Mouse (Mus musculus) gastrocnemius, postnatal 10 days (tissue): Measurements from ENCODE around the gene Akr1c19. TPM values are rescaled to one million over a fixed set of nuclear protein-coding genes. Genes with fewer than 3 reads are reported as not detected.
"Not testable (repeated sequence)": the region's sequence is repeated elsewhere in the genome, so short reads cannot be mapped to it uniquely, and the experiment has no call there.

Experiments used
- DNase-seq: peaks from one replicate; pipeline ENCODE4 v3.0.0; 2021; ENCODE audit warnings: mixed read lengths
- long read RNA-seq, 2 experiments: library from polyadenylated mRNA; stranded (forward); transcript quantifications; one replicate each; pipeline ENCODE4 v2.0.0; 2021
- total RNA-seq, 2 experiments: library from RNA; stranded (reverse); gene quantifications; 2 replicates each; pipeline ENCODE4 v1.2.3; 2021

Gene Akr1c19
- under 1 TPM; 0.20 to 0.47 TPM for total RNA-seq
- long read RNA-seq, experiment 1: 0 reads
- long read RNA-seq, experiment 2: 0 reads

DNA sequence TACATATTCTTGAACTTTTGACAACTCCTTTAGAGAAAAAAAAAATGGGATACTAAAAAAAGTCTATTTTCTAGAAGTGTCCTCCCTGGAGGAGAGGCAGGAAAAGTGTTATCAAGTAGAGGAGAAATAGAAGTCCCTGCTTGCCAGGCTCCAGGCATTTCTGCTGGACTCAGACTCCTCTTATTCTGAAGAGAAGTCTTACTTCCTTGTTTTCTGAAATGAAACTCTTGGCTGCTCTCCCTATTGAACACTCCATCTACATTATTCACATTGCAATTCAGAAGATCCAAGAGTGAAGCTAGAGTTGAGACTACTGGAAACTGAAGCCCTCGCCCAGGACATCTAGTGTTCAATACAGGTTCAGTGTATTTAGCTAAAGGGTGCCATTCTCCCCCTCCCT is at the start of gene Akr1c19:
TSS of gene Akr1c19 (plus strand) at position 260 of the 400 bp plus-strand sequence.
- DNase-seq: no peak

DNA sequence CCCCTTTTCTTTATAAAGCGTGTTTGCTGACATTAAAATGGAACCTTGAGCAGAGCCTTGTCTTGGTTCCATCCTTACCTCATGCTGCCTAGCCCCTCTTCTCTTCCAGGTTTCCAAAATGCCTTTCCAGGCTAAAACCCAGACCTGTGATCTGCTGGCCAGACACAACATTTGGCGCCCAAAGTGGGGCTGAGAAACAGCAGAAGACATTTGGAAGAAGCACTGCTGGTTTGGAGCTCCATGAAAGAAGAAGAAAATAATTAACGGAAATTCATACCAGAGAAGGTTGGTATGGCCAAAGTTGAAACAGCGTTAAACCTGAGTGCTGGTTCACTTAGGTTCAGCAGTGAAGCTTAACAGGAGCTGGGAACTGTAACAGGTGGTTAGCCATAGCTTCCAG is 47.2 kb upstream of the Akr1c19 start:
- not testable (repeated sequence) for DNase-seq

GRCm38 (mm10) chr13:4183116-4183515 is 45.4 kb upstream of the Akr1c19 start:
- no peak for DNase-seq

GRCm38 (mm10) chr13:4186641-4187411 is 41.7 kb upstream of the Akr1c19 start:
- DNase-seq: not testable (repeated sequence)

- no peak for DNase-seq
Observed at GRCm38 (mm10) chr13:4188174-4188573, 40.3 kb upstream of the Akr1c19 start.

- DNase-seq: no peak
Observed at GRCm38 (mm10) chr13:4190904-4191303, 37.6 kb upstream of the Akr1c19 start, which contains the start of gene Akr1c13. TSS of gene Akr1c13 (plus strand) at chr13:4191150.

GRCm38 (mm10) chr13:4192511-4192910 is 36.0 kb upstream of the Akr1c19 start:
- no peak for DNase-seq

- no peak for DNase-seq
Observed at GRCm38 (mm10) chr13:4206147-4206903, 22.2 kb upstream of the Akr1c19 start.

- no peak for DNase-seq
Observed at GRCm38 (mm10) chr13:4211560-4212299, 16.8 kb upstream of the Akr1c19 start.

- DNase-seq: no peak
Observed at GRCm38 (mm10) chr13:4212309-4212708, 16.2 kb upstream of the Akr1c19 start.

- DNase-seq: not testable (repeated sequence)
Observed at GRCm38 (mm10) chr13:4215496-4215895, 13.0 kb upstream of the Akr1c19 start.

- DNase-seq: no peak
Observed at GRCm38 (mm10) chr13:4230841-4231623, 2.5 kb downstream of the Akr1c19 start.

DNA sequence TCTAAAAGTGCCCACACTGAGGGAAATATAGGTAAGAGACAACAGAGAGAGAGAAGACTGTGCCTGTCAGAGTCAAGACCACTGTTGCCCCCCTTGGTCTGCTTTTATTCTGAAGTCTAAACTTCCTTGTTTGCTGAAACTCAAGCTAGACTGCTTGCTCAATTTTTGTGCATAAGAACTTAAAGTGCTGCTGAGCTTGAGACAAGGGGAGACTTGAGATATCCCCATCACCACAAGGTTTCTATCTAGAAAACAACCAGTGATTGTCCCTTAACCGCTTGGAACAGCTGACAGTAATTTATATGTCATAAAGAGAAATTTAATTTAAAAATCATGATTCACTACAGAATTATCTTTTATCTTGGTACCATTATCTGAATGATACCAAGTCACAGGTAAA is 4.6 kb downstream of the Akr1c19 start:
- no peak for DNase-seq

- DNase-seq: no peak
Observed at GRCm38 (mm10) chr13:4233536-4234172, 5.2 kb downstream of the Akr1c19 start.

DNA sequence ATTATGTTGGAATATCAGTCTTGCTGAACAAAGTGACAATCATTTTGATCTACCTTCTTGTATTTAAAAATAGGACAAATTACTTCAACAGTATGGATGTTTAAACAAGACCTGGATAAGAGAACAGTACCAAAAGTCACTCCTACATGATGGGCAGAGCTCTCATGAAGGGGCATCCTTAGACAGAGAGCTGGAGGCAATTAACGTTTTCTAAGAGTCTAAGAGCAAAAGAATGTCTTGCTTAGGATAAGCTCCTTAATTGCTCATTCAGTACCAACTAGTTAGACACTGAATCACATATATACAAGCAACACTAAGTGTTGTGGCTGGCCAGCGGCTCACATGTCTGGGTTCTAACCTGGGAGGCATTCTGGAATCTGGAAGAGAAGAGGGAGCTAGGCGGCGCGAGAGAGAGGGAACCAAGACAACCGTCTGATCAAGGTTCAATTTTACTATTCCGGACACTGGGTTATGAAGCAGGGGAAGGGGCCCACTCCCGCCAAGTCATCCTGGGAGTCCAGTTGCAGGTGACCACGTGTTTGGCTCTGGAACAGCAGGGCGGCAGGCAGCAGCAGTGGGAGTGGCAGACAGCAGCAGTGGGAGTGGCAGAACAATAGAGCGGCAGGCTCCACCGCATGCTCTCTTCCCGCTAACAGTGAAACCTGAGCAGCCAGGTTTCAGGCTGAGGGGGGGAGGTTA is 16.5 kb downstream of the Akr1c19 start:
- no peak for DNase-seq

- no peak for DNase-seq
Observed at GRCm38 (mm10) chr13:4249347-4249746, 20.8 kb downstream of the Akr1c19 start.

GRCm38 (mm10) chr13:4256894-4257293 is 28.4 kb downstream of the Akr1c19 start:
- not testable (repeated sequence) for DNase-seq

DNA sequence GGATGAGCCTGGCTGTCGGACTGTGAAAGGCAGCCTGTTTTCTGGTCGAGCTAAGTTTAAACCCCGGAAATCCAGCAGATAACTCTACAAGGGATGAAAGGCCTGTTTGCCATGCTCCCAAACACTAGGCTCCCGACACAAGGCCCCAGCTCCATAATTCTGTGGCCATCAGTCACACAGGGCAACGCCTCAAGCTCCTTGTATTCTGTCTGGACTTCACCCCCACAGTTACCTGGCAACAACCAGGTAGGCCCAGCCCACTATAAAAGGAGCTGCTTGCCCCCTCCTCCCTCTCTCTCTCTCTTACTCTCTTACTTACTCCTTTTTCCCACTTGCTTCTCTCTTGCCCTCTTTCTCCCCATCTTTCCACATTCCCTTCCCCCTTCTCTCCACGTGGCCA is 28.8 kb downstream of the Akr1c19 start:
- no peak for DNase-seq

DNA sequence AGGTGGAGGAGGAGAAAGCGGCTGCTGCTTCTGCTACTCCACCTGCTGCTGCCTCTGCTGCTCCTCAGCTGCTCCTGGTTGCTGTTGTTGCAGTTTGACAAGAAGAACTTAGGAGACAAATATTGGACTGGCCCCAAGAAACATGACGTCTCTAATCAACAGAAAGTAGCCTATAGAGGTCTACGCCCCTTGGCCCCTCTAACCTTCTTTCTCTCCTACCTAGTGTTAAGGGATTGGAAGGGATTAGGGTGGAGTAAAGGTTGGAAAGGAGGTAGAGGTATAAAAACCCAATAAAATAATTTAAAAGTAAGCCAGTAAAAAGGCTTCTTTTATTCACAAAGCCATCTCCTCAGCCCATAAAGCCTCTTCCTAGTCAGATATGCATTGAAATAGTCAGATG is 36.1 kb downstream of the Akr1c19 start:
- DNase-seq: no peak

DNA sequence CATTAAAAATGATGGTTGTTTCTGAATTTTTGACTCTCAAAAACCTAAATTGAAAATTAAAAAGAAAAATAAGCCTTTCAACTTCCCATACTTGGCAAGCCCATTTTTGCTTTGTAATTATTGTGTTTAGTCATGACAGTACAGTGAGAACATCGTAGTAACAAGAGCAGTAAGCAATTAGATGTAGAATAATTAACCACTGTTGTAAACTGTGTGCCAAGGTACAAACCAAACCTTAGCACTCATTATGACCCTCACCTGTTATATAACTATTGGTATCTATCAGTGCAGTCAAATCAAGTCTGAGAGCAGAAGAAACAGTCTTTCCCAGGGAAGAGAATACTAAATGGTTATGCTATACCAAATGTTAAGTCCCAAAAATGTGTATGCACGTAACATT is 36.5 kb downstream of the Akr1c19 start:
- DNase-seq: no peak

DNA sequence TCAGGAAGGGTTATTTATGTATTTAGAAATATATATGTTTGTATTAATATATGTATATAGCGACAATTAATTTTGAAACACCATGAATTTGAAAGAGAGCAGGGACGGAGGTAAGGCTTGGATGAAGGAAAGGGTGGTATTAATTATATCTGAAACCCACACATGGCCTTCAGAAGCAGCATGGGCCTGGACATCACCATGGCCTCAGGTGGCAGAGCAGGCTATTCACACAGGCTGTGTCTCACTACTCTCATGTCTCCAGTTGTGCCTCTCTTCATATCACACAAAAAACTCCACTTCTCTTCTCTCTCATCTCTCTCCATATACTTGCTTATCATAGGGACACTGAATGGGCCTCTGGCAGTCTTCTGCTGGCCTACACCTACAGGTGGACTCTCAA is 37.0 kb downstream of the Akr1c19 start:
- DNase-seq: not testable (repeated sequence)
